ENCODE assay signal across 10 mouse cellular contexts in the genomic region with DNA sequence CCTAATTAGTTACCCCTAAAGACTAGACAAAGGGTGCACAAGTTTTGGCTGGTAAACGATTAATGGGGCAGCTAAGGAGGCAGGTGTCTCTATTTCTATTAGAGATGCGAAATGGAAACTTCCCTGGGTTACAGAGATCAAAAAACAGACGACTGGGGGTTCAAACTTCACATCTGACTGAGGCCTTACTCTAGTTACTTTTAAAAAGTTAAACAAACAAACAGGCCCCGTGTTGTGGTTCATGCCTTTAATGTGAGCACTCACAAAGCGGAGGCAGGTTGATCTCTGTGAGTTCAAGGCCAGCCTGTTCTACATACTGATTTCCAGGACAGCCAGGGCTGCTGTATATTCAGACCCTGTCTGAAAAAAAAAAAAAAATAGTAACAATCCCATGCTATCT. TPM values are rescaled to one million over a fixed set of nuclear protein-coding genes. Genes with fewer than 3 reads are reported as not detected.
A peak's percentile ranks its signal among the peaks of the same experiment; 100 is the strongest.
DNase-seq lines count a peak whose midpoint lies in the region; ATAC-seq and TF ChIP-seq lines count a peak whose summit lies in the region.
"Had no signal": no experiment of that assay in that cellular context is flagged by ENCODE, and none has a peak within 500 bp of the region (broad histone marks: within the 10 kb centered on the region; RNA-seq: fewer than 3 reads in every experiment).

No protein-coding gene starts in this region.

- no peaks in the 10 kb centered on the region for H3K27me3 ChIP-seq in kidney, adult 2 months (replicated peaks; ENCODE audit: control insufficient read depth, insufficient read depth, low read length)
- no peaks in the 10 kb centered on the region for H3K27me3 ChIP-seq in embryonic facial prominence, embryonic 13.5 days
- H3K27me3 ChIP-seq in hindbrain, embryonic 15.5 days = no peaks in the 10 kb centered on the region
- H3K27me3 ChIP-seq in midbrain, embryonic 11.5 days (ENCODE audit: control insufficient read depth, insufficient read depth, low read length) = no peaks in the 10 kb centered on the region

- intact Hi-C loops in left cerebral cortex, postnatal 25 days (cut with DNase I) = loop anchor here (5.0 to 10.0 kb wide), 2 partner anchors 115 to 268 kb away; a partner anchor contains a TSS

- no peaks in the 10 kb centered on the region for H3K9me3 ChIP-seq in embryonic facial prominence, embryonic 13.5 days
- no peaks in the 10 kb centered on the region for H3K9me3 ChIP-seq in hindbrain, embryonic 15.5 days
- no peaks in the 10 kb centered on the region for H3K9me3 ChIP-seq in midbrain, embryonic 11.5 days (ENCODE audit: control insufficient read depth, low read length)
- H3K9me3 ChIP-seq: G1E had no signal

- TF ChIP-seq CTCF in kidney, adult 2 months (conservative IDR thresholded peaks at IDR 0.05; ENCODE audit: insufficient read depth, insufficient read length, low read depth, low read length) = no peak

- TF ChIP-seq POLR2A in kidney, adult 2 months (IDR thresholded peaks at IDR 0.05; ENCODE audit: low read depth, low read length) = no peak

- peaks cover 39% of the 10 kb centered on the region; the same call in 1 of the 2 replicates for H3K4me1 ChIP-seq in kidney, adult 2 months (ENCODE audit: control insufficient read depth, insufficient read depth, low read length)
- peaks cover 15% of the 10 kb centered on the region for H3K4me1 ChIP-seq in embryonic facial prominence, embryonic 13.5 days
- H3K4me1 ChIP-seq in hindbrain, embryonic 15.5 days (replicated peaks) = peaks cover 19% of the 10 kb centered on the region
- H3K4me1 ChIP-seq in midbrain, embryonic 11.5 days (ENCODE audit: control insufficient read depth, insufficient read depth, low read length) = peaks cover 17% of the 10 kb centered on the region

- peak; percentile 69 for DNase-seq in kidney, adult 2 months
- no peak for DNase-seq in kidney, postnatal 4 days
- no peak for DNase-seq in midbrain, embryonic 11.5 days (ENCODE audit: low spot score, missing footprints)
- no peak for DNase-seq in cerebellum, postnatal 4 days (ENCODE audit: low spot score in 2 of 2)
- DNase-seq in left cerebral cortex, postnatal 25 days (ENCODE audit: low spot score in 2 of 2) = no peak
- DNase-seq: thymus, postnatal 14 days had no signal

- no peak for ATAC-seq in embryonic facial prominence, embryonic 13.5 days (ENCODE audit: insufficient number of reproducible peaks, insufficient read depth, low FRiP score, low TSS enrichment, low read depth)
- no peak for ATAC-seq in hindbrain, embryonic 15.5 days (ENCODE audit: low FRiP score, low read depth)
- no peak for ATAC-seq in midbrain, embryonic 11.5 days (ENCODE audit: low FRiP score)
- no peak for ATAC-seq in cerebellum, adult (ENCODE audit: insufficient number of reproducible peaks, low FRiP score, low TSS enrichment)

- peak overlapping the region; percentile 69 for H3K27ac ChIP-seq in kidney, adult 2 months (ENCODE audit: insufficient read depth, low read depth, low read length)
- H3K27ac ChIP-seq in embryonic facial prominence, embryonic 13.5 days = no peak overlapping the region
- no peak overlapping the region for H3K27ac ChIP-seq in hindbrain, embryonic 15.5 days (replicated peaks)
- H3K27ac ChIP-seq in midbrain, embryonic 11.5 days (ENCODE audit: low read depth, low read length) = no peak overlapping the region

- WGBS in kidney, adult 2 months = 41% methylated on average over 5 of the region's 5 CpGs
- 80% methylated on average over 5 of the region's 5 CpGs for WGBS in embryonic facial prominence, embryonic 13.5 days
- 79% methylated on average over 5 of the region's 5 CpGs for WGBS in hindbrain, embryonic 15.5 days
- WGBS in midbrain, embryonic 11.5 days = 89% methylated on average over 5 of the region's 5 CpGs

- H3K9ac ChIP-seq in embryonic facial prominence, embryonic 13.5 days = no peak overlapping the region
- H3K9ac ChIP-seq in hindbrain, embryonic 15.5 days = no peak overlapping the region
- H3K9ac ChIP-seq in midbrain, embryonic 11.5 days (ENCODE audit: low read length) = peak overlapping the region; percentile 93; the same call in 1 of the 2 replicates

- H3K36me3 ChIP-seq in kidney, adult 2 months (ENCODE audit: control insufficient read depth, insufficient read depth, low read length) = no peaks in the 10 kb centered on the region; the same call in 1 of the 2 replicates
- H3K36me3 ChIP-seq in embryonic facial prominence, embryonic 13.5 days = peaks cover 12% of the 10 kb centered on the region
- peaks cover 7% of the 10 kb centered on the region for H3K36me3 ChIP-seq in hindbrain, embryonic 15.5 days
- no peaks in the 10 kb centered on the region for H3K36me3 ChIP-seq in midbrain, embryonic 11.5 days (ENCODE audit: control insufficient read depth, insufficient read depth, low read length)

- peak overlapping the region; percentile 74; the same call in 1 of the 2 replicates for H3K4me2 ChIP-seq in embryonic facial prominence, embryonic 13.5 days
- H3K4me2 ChIP-seq in hindbrain, embryonic 15.5 days = peak overlapping the region; percentile 74
- peak overlapping the region; percentile 61; the same call in 1 of the 2 replicates for H3K4me2 ChIP-seq in midbrain, embryonic 11.5 days

- H3K4me3 ChIP-seq in kidney, adult 2 months (ENCODE audit: insufficient read depth, low read depth, low read length) = peak overlapping the region; percentile 19; the same call in 1 of the 2 replicates
- H3K4me3 ChIP-seq in embryonic facial prominence, embryonic 13.5 days = no peak overlapping the region
- H3K4me3 ChIP-seq in hindbrain, embryonic 15.5 days = peak overlapping the region; percentile 91; the same call in 1 of the 2 replicates
- H3K4me3 ChIP-seq in midbrain, embryonic 11.5 days (ENCODE audit: low read depth, low read length) = no peak overlapping the region

RNA-seq across cellular contexts. Expression of a gene that starts 1.6 kb away (rescaled TPM):
- polyA plus RNA-seq in kidney, adult 2 months (2012; rRNA removed) = 131 and 178 TPM in 2 replicates
- 58.3 and 71.9 TPM in 2 replicates for polyA plus RNA-seq in embryonic facial prominence, embryonic 13.5 days (2015; fragmentation: Nextera tagmentation; extraction: Ambion mirVana)
- polyA plus RNA-seq in hindbrain, embryonic 15.5 days (2015; fragmentation: Nextera tagmentation; extraction: Ambion mirVana) = 56.8 and 59.9 TPM in 2 replicates
- 65.1 and 66.0 TPM in 2 replicates for polyA plus RNA-seq in midbrain, embryonic 11.5 days (2014; fragmentation: Nextera tagmentation; extraction: Ambion mirVana)
- 10 to 100 TPM; 67.8 to 69.2 TPM for total RNA-seq in left cerebral cortex, postnatal 25 days (2021)

Comparison
In these comparisons a context has a peak if more than half of its experiments do, and no peak if none do; other contexts are left out.
1. H3K4me3 ChIP-seq: peak in kidney, adult 2 months (single experiment) and hindbrain, embryonic 15.5 days (single experiment); none in embryonic facial prominence, embryonic 13.5 days (single experiment) and midbrain, embryonic 11.5 days (single experiment).
2. Peak in every context shown above with its lines, with median percentiles within 50 percentile points of each other: H3K4me2 ChIP-seq.